ENCODE assay signal across 23 mouse cellular contexts in the genomic region with DNA sequence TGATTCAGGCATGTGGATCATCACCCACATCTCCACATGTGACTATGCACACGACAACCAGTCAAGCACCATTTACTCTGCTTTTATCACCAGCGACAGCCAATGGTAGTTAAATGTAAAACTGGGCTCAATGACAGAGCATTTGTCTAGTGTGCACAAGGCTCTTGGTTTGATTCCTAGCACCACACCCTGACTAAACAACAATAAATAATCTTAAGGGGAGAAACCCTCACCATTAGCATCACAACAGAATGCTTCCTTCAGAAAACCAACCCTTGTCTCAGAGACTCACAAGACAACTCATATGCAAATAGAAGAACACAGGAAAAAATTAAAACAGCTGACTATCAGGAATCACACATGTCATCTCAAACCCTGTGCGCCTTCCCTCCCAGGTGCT. TPM values are rescaled to one million over a fixed set of nuclear protein-coding genes. Genes with fewer than 3 reads are reported as not detected.
"Had no signal": no experiment of that assay in that cellular context is flagged by ENCODE, and none has a peak within 500 bp of the region (broad histone marks: within the 10 kb centered on the region; RNA-seq: fewer than 3 reads in every experiment).

No protein-coding gene starts in this region.

- H3K4me1 ChIP-seq: neural tube, embryonic 13.5 days; neural tube, embryonic 15.5 days; stomach, embryonic 15.5 days had no signal

- H3K36me3 ChIP-seq: stomach, embryonic 15.5 days had no signal

- H3K9me3 ChIP-seq: neural tube, embryonic 13.5 days; neural tube, embryonic 15.5 days; stomach, embryonic 15.5 days had no signal

- H3K27ac ChIP-seq: neural tube, embryonic 13.5 days; neural tube, embryonic 15.5 days; stomach, embryonic 15.5 days; stomach, postnatal 0 days had no signal

- DNase-seq: retina, postnatal 1 day; right cerebral cortex, adult 18-20 months; right cerebral cortex, postnatal 14 days; right cerebral cortex, postnatal 25 days; right cerebral cortex, postnatal 4 days; spleen, adult 18-20 months; thymus, adult 18-20 months; thymus, adult 2 months; thymus, postnatal 14 days; thymus, postnatal 25 days; thymus, postnatal 36 days; thymus, postnatal 4 days had no signal

- H3K4me2 ChIP-seq: neural tube, embryonic 13.5 days; neural tube, embryonic 15.5 days; stomach, embryonic 15.5 days had no signal

- H3K4me3 ChIP-seq: neural tube, embryonic 13.5 days; neural tube, embryonic 15.5 days; stomach, embryonic 15.5 days had no signal

- H3K27me3 ChIP-seq: neural tube, embryonic 13.5 days; neural tube, embryonic 15.5 days; stomach, embryonic 15.5 days had no signal

- H3K9ac ChIP-seq: neural tube, embryonic 13.5 days; neural tube, embryonic 15.5 days; stomach, embryonic 15.5 days had no signal

RNA-seq across cellular contexts. Expression of gene Spata45, which starts 22.2 kb away (rescaled TPM):
- total RNA-seq: neutrophil, adult 5-6 weeks had no signal
- polyA plus RNA-seq: neural tube, embryonic 13.5 days; neural tube, embryonic 14.5 days; neural tube, embryonic 15.5 days; small intestine, adult 2 months; spleen, adult 2 months; stomach, embryonic 14.5 days; stomach, embryonic 15.5 days; stomach, embryonic 16.5 days; stomach, postnatal 0 days; thymus, adult 2 months; urinary bladder, adult 2 months had no signal
